Mouse (Mus musculus) ovary, postnatal 36 days (tissue): ENCODE measurements at regions not wholly inside any gene's neighbourhood (a gene's known extent, or its start where the extent isn't known, plus 50 kb on each side); places are given as distances from the start of the nearest gene placed in this dataset.

Source experiments
- DNase-seq: peaks from one replicate; pipeline ENCODE4 v3.0.0; 2022; ENCODE audit warnings: low spot score, mixed read lengths

GRCm38 (mm10) chr10:46333231-46333630, 755.6 kb downstream of the Hace1 start:
- no peak for DNase-seq

DNA sequence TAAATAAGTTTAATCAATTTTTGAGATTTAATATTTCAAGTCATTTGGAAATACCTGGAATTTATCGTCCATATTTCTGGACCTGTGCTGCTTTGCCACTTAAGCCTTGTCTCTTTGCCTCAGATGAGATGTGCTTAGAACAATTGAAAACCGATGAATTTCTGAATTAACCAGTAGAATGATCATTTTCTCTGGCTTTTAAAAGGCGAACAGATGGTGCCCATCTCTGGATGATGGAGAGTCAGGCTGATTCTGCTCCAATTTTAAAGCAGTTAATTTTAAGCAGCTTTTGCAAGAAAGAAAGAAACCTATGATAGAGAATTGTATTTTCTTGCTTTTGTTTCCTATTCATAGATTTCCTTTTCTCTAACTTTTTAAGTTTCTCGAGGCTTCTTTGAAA, 767.7 kb downstream of the Hace1 start:
- no peak for DNase-seq

DNA sequence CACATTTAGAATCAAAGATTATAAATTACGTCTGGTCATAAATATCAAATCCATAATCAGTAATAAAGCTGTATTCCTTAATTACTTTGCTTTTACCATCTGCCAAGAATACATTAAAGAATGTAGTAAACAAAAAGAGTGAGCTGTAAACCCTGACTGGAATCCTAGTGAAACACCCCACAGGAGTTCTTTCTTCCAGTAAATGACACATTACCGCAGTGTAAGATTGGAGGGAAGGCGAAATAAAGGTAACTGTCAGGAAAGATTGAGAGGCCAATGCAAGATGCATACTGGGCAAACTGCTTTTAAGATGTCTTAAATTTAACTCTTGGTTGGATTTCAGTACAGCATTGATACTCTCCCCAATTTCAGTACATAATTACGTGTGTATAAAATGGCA, 772.0 kb downstream of the Hace1 start:
- no peak for DNase-seq

- DNase-seq, result no peak
These were observed 772.6 kb downstream of the Hace1 start for GRCm38 (mm10) chr10:46350196-46350595.

- DNase-seq, result no peak
These were observed 779.1 kb downstream of the Hace1 start for GRCm38 (mm10) chr10:46356775-46357174.

GRCm38 (mm10) chr10:46373715-46374475, 796.3 kb downstream of the Hace1 start:
- no peak for DNase-seq

DNA sequence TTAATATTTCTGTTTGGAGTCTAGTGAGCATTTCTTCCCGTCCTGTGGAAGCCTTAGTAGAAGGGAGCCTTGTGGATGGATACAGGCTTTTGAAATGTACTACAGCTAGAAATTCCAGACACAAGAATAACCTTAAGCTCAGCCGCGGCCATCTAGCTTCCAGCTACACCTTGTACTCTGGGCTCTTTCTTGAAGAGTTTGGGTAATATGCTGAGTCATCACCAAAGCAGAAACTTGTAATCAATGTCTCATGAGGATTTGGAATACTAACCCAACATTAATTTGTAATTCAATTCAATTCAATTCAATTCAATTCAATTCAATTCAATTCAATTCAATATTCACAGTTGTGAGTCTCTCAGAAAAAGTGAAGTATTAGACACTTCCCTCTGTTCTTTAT, 797.0 kb downstream of the Hace1 start:
- no peak for DNase-seq

- DNase-seq, result no peak
These were observed 819.5 kb downstream of the Hace1 start for GRCm38 (mm10) chr10:46397089-46397488.

DNA sequence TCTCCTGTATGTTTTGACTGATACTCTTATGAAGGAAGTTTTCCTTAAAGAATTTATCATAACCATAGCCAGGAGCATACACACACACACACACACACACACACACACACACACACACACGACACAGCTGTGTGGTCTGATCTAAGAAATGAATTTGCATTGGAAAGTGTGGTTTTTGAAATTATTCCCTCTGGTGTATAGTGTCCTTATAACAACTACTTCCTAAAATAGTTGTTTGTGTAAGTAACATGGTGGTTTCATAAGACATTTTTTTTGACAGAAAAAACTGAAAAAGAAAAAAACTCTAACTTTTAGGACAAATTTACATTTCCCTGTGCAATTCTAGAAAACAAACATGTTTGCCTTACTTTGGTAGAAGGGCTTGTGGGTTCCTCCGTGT, 826.3 kb downstream of the Hace1 start:
- no peak for DNase-seq
